Mouse (Mus musculus) layer of hippocampus, adult 2 months (tissue): ENCODE results near the gene Tgfb3. TPM values are rescaled to one million over a fixed set of nuclear protein-coding genes. Genes with fewer than 3 reads are reported as not detected.
A peak's percentile ranks its signal among the peaks of the same experiment; 100 is the strongest.

ENCODE experiments used
- DNase-seq, 2 experiments: peaks; one replicate each; pipeline ENCODE4 v3.0.0; 2022; ENCODE audit warnings: low spot score in 2 of 2
- H3K27ac ChIP-seq: fragments of 200-600 bp; 2 replicates; pipeline ENCODE4 v1.8.1; 2022
- H3K4me3 ChIP-seq: fragments of 200-600 bp; 2 replicates; pipeline ENCODE4 v1.8.1; 2022; ENCODE audit warnings: mild to moderate bottlenecking
- CTCF ChIP-seq: fragments of 200-600 bp; conservative IDR thresholded peaks from 2 replicates; pipeline ENCODE4 v1.8.1; 2022; ENCODE audit warnings: antibody characterized with exemption, mild to moderate bottlenecking, moderate library complexity
- long read RNA-seq, 2 experiments: library from polyadenylated mRNA; stranded (forward); transcript quantifications; one replicate each; pipeline ENCODE4 v2.0.0; 2021; ENCODE audit warnings: borderline mapping rate in 2 of 2
- total RNA-seq, 2 experiments: library from RNA; stranded (reverse); gene quantifications; 2 replicates each; pipeline ENCODE4 v1.2.3; 2021

Gene Tgfb3
- 10 to 100 TPM; 15.8 to 16.5 TPM for total RNA-seq
- long read RNA-seq, experiment 1, transcript Tgfb3-201 (7 exons, 3,383 nt), result major isoform, 19 of 26 reads
- long read RNA-seq, experiment 1, partial matches to known transcripts, result 3 of 26 reads
- long read RNA-seq, experiment 1, other reads (novel, unspliced or antisense), result 4 of 26 reads
- long read RNA-seq, experiment 2, transcript Tgfb3-201 (7 exons, 3,383 nt), result major isoform, 18 of 21 reads
- long read RNA-seq, experiment 2, partial matches to known transcripts, result 2 of 21 reads
- long read RNA-seq, experiment 2, other reads (novel, unspliced or antisense), result 1 of 21 reads

DNA sequence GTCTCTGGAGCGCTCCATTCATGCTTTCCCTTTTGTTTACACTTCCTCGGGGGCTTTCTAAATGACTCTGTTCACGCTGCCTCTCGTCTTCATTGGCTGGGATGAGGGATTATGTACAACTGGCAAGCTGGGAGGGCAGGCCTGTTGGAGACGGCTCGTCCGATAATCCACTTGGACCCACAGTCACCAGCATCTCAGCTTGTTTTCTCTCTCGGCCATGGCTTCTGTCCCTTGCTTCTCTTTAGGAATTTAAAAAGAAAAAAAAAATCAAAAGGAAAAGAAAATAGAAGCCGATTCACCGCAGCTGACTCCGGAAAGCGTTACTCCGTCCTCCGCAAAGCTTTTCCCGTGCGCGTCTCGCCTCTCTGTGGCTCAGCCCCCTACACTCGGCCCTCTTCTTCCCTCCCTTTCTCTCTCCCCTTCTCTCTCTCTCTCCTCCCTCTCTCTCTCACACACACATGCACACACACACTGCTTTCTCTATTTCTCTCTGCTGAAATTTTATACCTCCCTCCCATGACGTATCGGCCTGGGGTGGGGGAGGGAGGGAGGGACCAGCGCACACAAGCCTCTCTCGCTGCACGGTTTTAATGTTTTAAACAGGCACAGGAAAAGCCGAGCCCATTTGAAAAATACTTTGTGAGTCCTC is at the start of gene Tgfb3:
Gene Tgfb3 (minus strand): TSS at position 489 of the 649 bp plus-strand sequence.
- Histone ChIP-seq H3K27ac (peak within 1 kb of the TSS; percentile 92), H3K4me3 (peak within 1 kb of the TSS; percentile 70)
- TF ChIP-seq CTCF, result no peak
- DNase-seq, result peak; percentile 26 to 56

DNA sequence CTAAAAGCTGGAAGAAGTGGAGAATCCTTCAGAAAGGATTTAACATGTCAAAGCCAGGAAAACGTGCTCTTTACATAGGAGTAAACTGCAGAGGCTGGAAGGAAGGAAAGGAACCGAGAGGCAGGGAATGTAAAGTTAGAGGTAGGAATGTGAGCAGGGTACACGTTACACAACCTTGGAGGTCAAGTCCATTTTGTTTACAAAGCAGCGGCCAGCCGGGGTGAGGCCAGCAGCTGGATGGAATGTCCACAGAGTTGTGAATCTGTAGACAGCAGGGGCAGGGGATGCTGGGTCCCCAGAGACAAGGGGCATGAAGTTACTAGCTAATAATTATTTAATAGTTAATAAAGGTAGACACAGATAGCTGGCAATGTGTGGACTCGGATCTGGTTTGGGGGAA is 49.3 kb upstream of the Tgfb3 start:
- no peak for TF ChIP-seq CTCF

DNA sequence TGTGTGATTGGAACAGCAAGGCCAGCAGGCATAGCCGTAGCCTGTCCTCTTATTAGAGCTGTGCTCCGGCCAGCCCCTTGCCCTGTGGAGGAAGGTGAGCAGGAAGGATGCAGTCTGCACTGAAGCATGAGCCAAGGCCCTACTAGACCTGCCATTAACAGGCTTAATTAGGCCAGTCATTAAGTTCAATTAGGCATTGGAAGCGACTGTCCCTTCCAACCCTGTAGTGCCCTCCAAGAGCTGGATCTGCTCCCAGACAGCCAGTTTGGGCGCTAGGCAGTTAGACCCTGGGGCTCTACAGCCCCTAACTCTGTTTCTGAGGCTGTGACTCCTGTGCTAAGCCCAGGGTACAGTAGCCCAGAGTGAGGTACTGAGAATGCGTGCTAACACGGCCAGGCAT is 45.2 kb upstream of the Tgfb3 start:
- no peak overlapping the region for H3K4me3 ChIP-seq
- no peak overlapping the region for H3K27ac ChIP-seq
- TF ChIP-seq CTCF, result no peak
- no peak for DNase-seq

More for the DNA sequence above, 49.3 kb upstream of the Tgfb3 start:
- DNase-seq, result no peak
- Histone ChIP-seq H3K27ac (no peak overlapping the region), H3K4me3 (no peak overlapping the region)

DNA sequence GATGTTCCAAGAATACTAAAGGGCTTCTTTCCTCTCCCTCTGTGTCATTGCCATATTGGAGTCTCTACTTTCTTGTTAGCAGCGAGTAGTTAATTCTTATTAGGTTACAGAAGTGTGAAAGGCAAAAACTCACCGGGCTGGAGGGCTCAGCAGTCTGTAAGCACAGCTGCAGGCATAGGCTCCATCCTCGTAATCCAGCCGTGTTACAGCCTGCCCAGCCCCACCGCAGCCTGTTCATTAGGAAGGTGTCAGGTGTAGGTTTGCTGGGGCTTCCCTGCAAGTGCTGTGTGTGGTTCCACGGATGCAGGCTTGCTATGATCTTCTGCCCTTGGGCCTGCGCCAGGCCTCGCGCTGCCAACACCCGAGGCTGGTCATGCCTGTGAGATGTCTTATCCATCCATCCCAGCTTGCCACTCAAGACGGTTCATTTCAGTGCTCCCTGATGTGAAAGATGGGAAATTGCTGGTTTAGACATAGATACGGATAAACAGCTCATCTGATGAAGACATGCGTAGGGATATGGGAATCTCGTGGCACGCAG is 37.5 kb upstream of the Tgfb3 start:
- Histone ChIP-seq H3K4me3 (no peak overlapping the region), H3K27ac (no peak overlapping the region)
- no peak for TF ChIP-seq CTCF
- no peak for DNase-seq

DNA sequence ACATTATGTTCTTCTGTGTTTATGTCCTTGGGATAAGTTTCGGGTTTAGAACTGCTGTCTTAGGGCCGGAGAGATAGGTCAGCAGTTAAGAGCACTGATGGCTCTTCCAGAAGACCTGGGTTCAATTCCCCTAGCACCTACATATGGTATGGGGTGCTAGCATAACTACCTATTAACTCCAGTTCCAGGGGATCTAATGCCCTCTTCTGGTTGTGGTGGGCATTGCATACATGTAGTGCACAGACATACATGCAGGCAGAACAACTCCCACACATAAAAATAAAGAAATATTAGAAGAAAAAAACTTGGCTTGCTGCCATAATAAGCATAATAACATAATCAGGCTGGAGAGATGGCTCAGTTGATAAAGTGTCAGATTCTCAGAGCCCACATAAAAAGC is 31.8 kb upstream of the Tgfb3 start:
- no peak for DNase-seq
- TF ChIP-seq CTCF, result peak; percentile 71
- Histone ChIP-seq H3K4me3 (no peak overlapping the region), H3K27ac (no peak overlapping the region)

DNA sequence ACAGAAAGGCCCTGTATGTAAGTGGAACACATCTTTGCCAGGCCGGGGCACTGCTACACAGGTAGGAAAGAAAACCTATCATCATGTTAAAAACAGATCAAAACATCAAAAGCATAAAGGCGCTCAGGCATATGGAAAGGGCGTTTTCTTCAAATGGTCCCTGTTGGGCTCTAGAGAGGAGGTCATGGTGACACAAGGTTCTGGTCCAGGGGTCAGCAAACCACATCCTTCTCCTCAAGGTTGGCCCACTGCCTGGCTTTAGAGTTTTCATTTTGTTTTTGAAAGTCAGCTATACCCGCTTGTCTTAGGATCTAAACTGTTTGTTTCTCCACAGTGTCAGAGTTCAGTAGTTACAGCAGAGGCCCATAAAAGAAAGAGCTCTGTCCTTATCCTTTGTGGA is 30.7 kb upstream of the Tgfb3 start:
- Histone ChIP-seq H3K27ac (no peak overlapping the region), H3K4me3 (no peak overlapping the region)
- TF ChIP-seq CTCF, result no peak
- DNase-seq, result no peak

DNA sequence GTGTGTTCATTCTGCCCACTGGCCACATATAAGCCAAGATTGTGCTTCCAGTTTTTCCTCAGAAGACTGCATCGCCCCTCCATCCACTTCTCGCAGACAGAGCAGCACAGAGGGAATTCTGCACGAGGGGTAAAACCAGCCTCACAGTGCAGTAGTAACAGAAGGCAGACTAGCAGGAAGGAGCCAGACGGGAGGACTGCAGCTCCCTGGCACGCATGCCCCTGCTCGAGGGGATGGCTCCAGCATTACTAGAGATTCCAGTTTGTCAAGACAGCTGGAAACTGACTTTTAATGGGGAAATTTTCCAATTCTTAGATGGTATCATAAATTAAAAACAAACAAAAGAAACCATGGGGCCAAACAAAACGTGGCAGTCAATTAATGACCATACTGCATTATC is 28.8 kb upstream of the Tgfb3 start:
- no peak for DNase-seq
- Histone ChIP-seq H3K27ac (no peak overlapping the region), H3K4me3 (no peak overlapping the region)
- TF ChIP-seq CTCF, result no peak

- no peak for TF ChIP-seq CTCF
- no peak for DNase-seq
- no peak overlapping the region; the same call in 1 of the 2 replicates for H3K27ac ChIP-seq
- H3K4me3 ChIP-seq, result no peak overlapping the region
Measured at GRCm38 (mm10) chr12:86106086-86106485, 27.2 kb upstream of the Tgfb3 start.

DNA sequence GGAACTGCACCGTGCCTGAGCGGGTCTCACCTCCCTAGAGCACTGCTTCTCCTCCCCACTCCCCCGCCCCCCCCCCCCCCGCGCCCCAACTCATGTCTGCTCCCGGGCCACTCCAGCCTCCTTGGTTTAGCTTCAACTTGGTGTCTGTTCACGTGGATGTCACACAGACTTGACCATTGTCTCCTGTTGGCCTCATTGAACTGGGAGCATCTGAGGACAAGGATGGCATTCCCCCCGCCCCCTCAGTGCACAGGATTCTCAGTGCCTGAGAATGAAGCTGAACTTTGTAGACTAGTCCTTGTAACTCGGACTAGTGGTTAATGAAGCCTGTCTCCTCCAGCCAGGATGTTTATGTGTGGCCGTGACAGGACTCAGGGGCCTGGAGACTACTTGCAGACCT is 26.7 kb upstream of the Tgfb3 start:
- DNase-seq, result no peak
- no peak for TF ChIP-seq CTCF
- peak overlapping the region; percentile 84; the same call in 1 of the 2 replicates for H3K27ac ChIP-seq

DNA sequence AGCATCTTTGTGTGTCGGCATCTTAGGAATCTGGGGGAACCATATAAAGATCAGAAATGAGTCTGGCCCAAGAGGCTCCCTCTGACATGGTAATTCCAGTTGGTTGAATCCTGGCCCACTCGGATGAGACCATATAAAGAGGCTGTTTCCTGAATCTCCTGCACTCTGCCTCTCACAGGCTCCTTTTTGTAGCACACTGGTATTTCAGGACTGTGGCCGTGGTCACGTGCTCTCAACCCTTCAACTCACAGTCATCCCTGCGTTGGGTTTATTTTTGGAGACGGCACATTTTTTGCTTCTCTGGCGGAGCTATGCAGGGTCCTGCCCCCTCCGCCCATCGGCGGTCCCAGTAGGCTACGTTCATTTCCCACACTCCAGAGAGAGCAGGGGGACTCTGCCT is 25.5 kb upstream of the Tgfb3 start:
- Histone ChIP-seq H3K4me3 (no peak overlapping the region), H3K27ac (peak overlapping the region; percentile 84)
- TF ChIP-seq CTCF, result no peak
- no peak for DNase-seq

More for the DNA sequence above, 26.7 kb upstream of the Tgfb3 start:
- no peak overlapping the region for H3K4me3 ChIP-seq

- H3K27ac ChIP-seq, result peak overlapping the region; percentile 84
- DNase-seq, result no peak
- TF ChIP-seq CTCF, result no peak
Measured at GRCm38 (mm10) chr12:86103852-86104251, 25.0 kb upstream of the Tgfb3 start.

DNA sequence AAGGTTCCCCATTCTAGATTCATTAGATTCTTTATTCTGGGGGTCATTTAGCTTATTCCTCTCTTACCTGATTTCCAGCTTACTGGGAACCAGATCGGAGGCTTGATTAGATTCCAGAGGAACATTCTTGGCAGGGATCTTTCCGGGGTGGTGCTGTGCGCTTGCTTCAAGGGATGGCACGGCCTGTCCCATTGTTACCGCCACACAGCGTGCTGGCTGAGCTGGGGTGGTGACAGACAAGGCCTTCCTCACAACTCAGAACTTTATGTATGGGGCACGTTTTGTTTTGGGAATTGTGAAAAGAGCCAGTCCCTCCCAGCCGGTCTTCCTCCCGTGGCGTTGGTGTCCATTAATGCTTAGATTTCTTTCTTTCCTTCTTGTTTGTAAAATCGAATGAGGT is 24.6 kb upstream of the Tgfb3 start:
- Histone ChIP-seq H3K27ac (peak overlapping the region; percentile 84), H3K4me3 (no peak overlapping the region; the same call in 1 of the 2 replicates)
- no peak for DNase-seq
- TF ChIP-seq CTCF, result no peak

More at GRCm38 (mm10) chr12:86103852-86104251, 25.0 kb upstream of the Tgfb3 start:
- no peak overlapping the region for H3K4me3 ChIP-seq

GRCm38 (mm10) chr12:86102686-86103085 is 23.8 kb upstream of the Tgfb3 start:
- no peak for DNase-seq
- H3K27ac ChIP-seq, result peak overlapping the region; percentile 84
- TF ChIP-seq CTCF, result no peak
- no peak overlapping the region; the same call in 1 of the 2 replicates for H3K4me3 ChIP-seq
